Mouse (Mus musculus): Measurements from ENCODE around the gene Aldh3b3. TPM values are rescaled to one million over a fixed set of nuclear protein-coding genes. Genes with fewer than 3 reads are reported as not detected.

Aldh3b3 gene
- under 1 TPM; 0.63 to 0.76 TPM for total RNA-seq (2021)
- long read RNA-seq, experiment 1 = 0 reads
- long read RNA-seq, experiment 2 = 0 reads

GRCm38 (mm10) chr19:3958470-3958869, at the start of gene Aldh3b3:
Gene Aldh3b3, plus strand, starts transcription at chr19:3958645.
- DNase-seq = no peak

- no peak for DNase-seq
These were observed 48.2 kb upstream of the Aldh3b3 start for GRCm38 (mm10) chr19:3910206-3910605.

GRCm38 (mm10) chr19:3912337-3913204, 45.9 kb upstream of the Aldh3b3 start, which contains the start of gene Ndufs8:
Gene Ndufs8, minus strand, starts transcription at chr19:3912774.
- DNase-seq = peak; percentile 92

GRCm38 (mm10) chr19:3913692-3914091, 44.8 kb upstream of the Aldh3b3 start:
- no peak for DNase-seq

- DNase-seq = no peak
These were observed 43.9 kb upstream of the Aldh3b3 start for GRCm38 (mm10) chr19:3914535-3914934.

- DNase-seq = peak; percentile 61
These were observed 41.7 kb upstream of the Aldh3b3 start for GRCm38 (mm10) chr19:3916727-3917126.

- DNase-seq = no peak
These were observed 38.5 kb upstream of the Aldh3b3 start for GRCm38 (mm10) chr19:3919928-3920327.

GRCm38 (mm10) chr19:3922661-3923371, 35.6 kb upstream of the Aldh3b3 start:
- no peak for DNase-seq

- DNase-seq = peak; percentile 52
These were observed 34.9 kb upstream of the Aldh3b3 start for GRCm38 (mm10) chr19:3923586-3923985.

GRCm38 (mm10) chr19:3924190-3924589, 34.3 kb upstream of the Aldh3b3 start:
- DNase-seq = peak; percentile 66

- DNase-seq = no peak
These were observed 33.6 kb upstream of the Aldh3b3 start for GRCm38 (mm10) chr19:3924868-3925267.

- no peak for DNase-seq
These were observed 32.6 kb upstream of the Aldh3b3 start for GRCm38 (mm10) chr19:3925859-3926258.

GRCm38 (mm10) chr19:3926279-3926678, 32.2 kb upstream of the Aldh3b3 start:
- DNase-seq = peak; percentile 38

GRCm38 (mm10) chr19:3926685-3927084, 31.8 kb upstream of the Aldh3b3 start:
- DNase-seq = peak; percentile 9

- DNase-seq = no peak
These were observed 30.5 kb upstream of the Aldh3b3 start for GRCm38 (mm10) chr19:3927989-3928388.

- peak; percentile 19 for DNase-seq
These were observed 29.7 kb upstream of the Aldh3b3 start for GRCm38 (mm10) chr19:3928779-3929178.

GRCm38 (mm10) chr19:3929211-3929941, 29.1 kb upstream of the Aldh3b3 start, which contains the start of gene Aldh3b1:
Gene Aldh3b1, minus strand, starts transcription at chr19:3929808.
- DNase-seq = peak; percentile 98

- DNase-seq = peak; percentile 31
These were observed 28.0 kb upstream of the Aldh3b3 start for GRCm38 (mm10) chr19:3930262-3931057.

GRCm38 (mm10) chr19:3931716-3932115, 26.7 kb upstream of the Aldh3b3 start:
- no peak for DNase-seq

- DNase-seq = peak; percentile 86
These were observed 23.2 kb upstream of the Aldh3b3 start, which contains the start of gene Unc93b1 for GRCm38 (mm10) chr19:3935032-3935895. Gene Unc93b1, plus strand, starts transcription at chr19:3935186.
